Mouse (Mus musculus) liver, embryonic 14.5 days (tissue): Measurements from ENCODE around the gene Sfi1. TPM values are rescaled to one million over a fixed set of nuclear protein-coding genes. Genes with fewer than 3 reads are reported as not detected.
A peak's percentile ranks its signal among the peaks of the same experiment; 100 is the strongest.
"Not testable (repeated sequence)": the region's sequence is repeated elsewhere in the genome, so short reads cannot be mapped to it uniquely, and the experiment has no call there.

Experiments used
- ATAC-seq: fragments of 200-750 bp; cut with Nextera tagmentation; 2 replicates; pipeline ENCODE4 v1.8.0; 2017; ENCODE audit warnings: moderate number of reproducible peaks, mild to moderate bottlenecking, moderate library complexity; ENCODE audit not compliant: insufficient read depth
- DNase-seq, 3 experiments: peaks; one replicate each; pipeline ENCODE4 v3.0.0-alpha.2; 2012 to 2013; ENCODE audit warnings: low read depth in 3 of 3, low spot score in 3 of 3
- H3K27ac ChIP-seq: fragments of 300-500 bp; sonication (generic); 2 replicates; pipeline ENCODE4 v1.5.1; 2014; ENCODE audit warnings: moderate library complexity, mild to moderate bottlenecking, control low read depth, inconsistent platforms
- H3K27me3 ChIP-seq: fragments of 300-500 bp; sonication (generic); 2 replicates; pipeline ENCODE4 v1.6.1; 2014; ENCODE audit warnings: mild to moderate bottlenecking, low read length, moderate library complexity; ENCODE audit not compliant: control insufficient read depth, insufficient read depth
- H3K36me3 ChIP-seq: fragments of 300-500 bp; sonication (generic); replicated peaks from 2 replicates; pipeline ENCODE4 v1.6.1; 2014; ENCODE audit warnings: low read depth; ENCODE audit not compliant: control insufficient read depth, insufficient read depth
- H3K4me1 ChIP-seq, 2 experiments: fragments of 200-500 bp in 1 of 2; fragments of 300-500 bp in 1 of 2; sonication (generic) in 1 of 2; replicated peaks; 2 replicates each; pipeline ENCODE4 v1.6.1; 2012 to 2014; ENCODE audit warnings: antibody characterized with exemption in 1 of 2, inconsistent platforms in 1 of 2, low read length in 1 of 2; ENCODE audit not compliant: control insufficient read depth in 2 of 2, insufficient read depth in 2 of 2
- H3K4me2 ChIP-seq: fragments of 300-500 bp; sonication (generic); 2 replicates; pipeline ENCODE4 v1.6.1; 2014; ENCODE audit warnings: low read depth, mild to moderate bottlenecking, control low read depth, moderate library complexity
- H3K4me3 ChIP-seq, 2 experiments: fragments of 200-500 bp in 1 of 2; fragments of 300-500 bp in 1 of 2; sonication (generic) in 1 of 2; 2 replicates each; pipeline ENCODE4 v1.5.1; 2012 to 2014; ENCODE audit warnings: low read depth in 2 of 2, low read length in 2 of 2, mild to moderate bottlenecking in 2 of 2, control low read depth in 1 of 2, inconsistent platforms in 1 of 2, moderate library complexity in 1 of 2; ENCODE audit not compliant: insufficient read depth in 1 of 2
- H3K9ac ChIP-seq: fragments of 300-500 bp; sonication (generic); replicated peaks from 2 replicates; pipeline ENCODE4 v1.6.1; 2014; ENCODE audit warnings: mild to moderate bottlenecking, control low read depth, moderate library complexity
- H3K9me3 ChIP-seq: fragments of 300-500 bp; sonication (generic); 2 replicates; pipeline ENCODE4 v1.6.1; 2016; ENCODE audit warnings: low read length, mixed read lengths; ENCODE audit not compliant: control insufficient read depth
- WGBS: fragments of 180-500 bp; shearing (Covaris S2); extraction: QIAGEN DNeasy Blood & Tissue Kit; methylation state at CpG from one replicate; pipeline ENCODE4 v1.1.7; 2014; ENCODE audit not compliant: insufficient replicate concordance; 5-methylcytosine and 5-hydroxymethylcytosine counted together
- polyA plus RNA-seq, 2 experiments: library from polyadenylated mRNA; depleted of rRNA in 1 of 2; stranded (reverse) in 1 of 2; unstranded in 1 of 2; fragments of >200 nt; fragmentation: Nextera tagmentation in 1 of 2; extraction: Ambion mirVana in 1 of 2; gene quantifications; 2 replicates each; pipeline versions ENCODE4 v1.2.1 to v1.2.3; 2012 to 2014

Sfi1 gene
- polyA plus RNA-seq, 2 experiments = 1.7 to 5.4 TPM

DNA sequence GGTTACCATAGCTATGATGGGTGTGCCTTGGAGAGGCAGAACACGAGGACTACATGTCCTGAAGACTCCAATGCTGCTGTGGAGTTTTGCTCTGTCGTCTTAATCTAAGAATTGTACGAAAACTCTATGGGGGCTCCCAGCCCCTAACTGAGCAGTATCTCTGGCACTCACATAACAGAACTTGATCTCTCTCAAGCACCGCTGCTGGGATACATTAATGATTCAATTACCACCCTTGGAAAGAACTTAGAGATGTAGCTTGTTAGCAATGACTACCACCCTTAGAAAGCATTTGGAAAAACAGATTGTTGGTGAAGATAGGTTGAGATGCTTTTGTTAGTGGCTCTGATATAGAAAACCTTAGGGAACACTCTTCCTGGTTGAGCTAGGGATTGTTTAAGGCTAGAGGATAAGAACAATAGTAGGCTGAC, 25.7 kb downstream of the Sfi1 start:
- H3K27me3 ChIP-seq, DNase-seq: not testable (repeated sequence)
- WGBS = 46% methylated on average over 4 of the region's 4 CpGs

GRCm38 (mm10) chr11:3167129-3167528, 26.1 kb downstream of the Sfi1 start:
- H3K9ac ChIP-seq, ATAC-seq, H3K4me2 ChIP-seq, H3K27ac ChIP-seq, H3K4me1 ChIP-seq, DNase-seq, H3K27me3 ChIP-seq, H3K9me3 ChIP-seq, H3K4me3 ChIP-seq, H3K36me3 ChIP-seq: not testable (repeated sequence)
- 68% methylated on average over 4 of the region's 4 CpGs for WGBS

More for the DNA sequence above, 25.7 kb downstream of the Sfi1 start:
- ATAC-seq, H3K4me2 ChIP-seq, H3K36me3 ChIP-seq, H3K4me3 ChIP-seq, H3K9ac ChIP-seq, H3K9me3 ChIP-seq, H3K4me1 ChIP-seq, H3K27ac ChIP-seq: not testable (repeated sequence)

DNA sequence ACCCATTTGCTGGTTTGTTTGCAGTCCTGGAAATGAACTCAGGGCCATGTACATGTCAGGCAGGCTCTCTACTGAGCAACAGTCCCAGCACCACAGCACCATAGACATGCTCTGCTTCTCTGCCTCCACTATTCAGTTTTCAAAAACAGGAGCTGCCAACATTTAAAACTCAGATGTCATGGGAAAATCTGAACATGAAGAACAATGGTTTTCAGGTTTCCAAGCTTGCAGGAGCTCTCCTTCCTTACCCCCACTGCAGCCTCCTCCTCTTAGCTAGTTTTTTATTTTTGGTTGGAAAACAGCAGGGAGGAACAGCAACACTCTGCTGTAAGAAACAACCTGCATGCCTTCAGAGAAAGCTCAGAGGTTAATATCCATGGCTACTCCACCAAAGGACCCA, 26.9 kb downstream of the Sfi1 start:
- not testable (repeated sequence) for H3K4me2 ChIP-seq, H3K27ac ChIP-seq, H3K36me3 ChIP-seq, H3K9ac ChIP-seq, ATAC-seq, H3K4me3 ChIP-seq, H3K4me1 ChIP-seq, DNase-seq, H3K27me3 ChIP-seq, H3K9me3 ChIP-seq

DNA sequence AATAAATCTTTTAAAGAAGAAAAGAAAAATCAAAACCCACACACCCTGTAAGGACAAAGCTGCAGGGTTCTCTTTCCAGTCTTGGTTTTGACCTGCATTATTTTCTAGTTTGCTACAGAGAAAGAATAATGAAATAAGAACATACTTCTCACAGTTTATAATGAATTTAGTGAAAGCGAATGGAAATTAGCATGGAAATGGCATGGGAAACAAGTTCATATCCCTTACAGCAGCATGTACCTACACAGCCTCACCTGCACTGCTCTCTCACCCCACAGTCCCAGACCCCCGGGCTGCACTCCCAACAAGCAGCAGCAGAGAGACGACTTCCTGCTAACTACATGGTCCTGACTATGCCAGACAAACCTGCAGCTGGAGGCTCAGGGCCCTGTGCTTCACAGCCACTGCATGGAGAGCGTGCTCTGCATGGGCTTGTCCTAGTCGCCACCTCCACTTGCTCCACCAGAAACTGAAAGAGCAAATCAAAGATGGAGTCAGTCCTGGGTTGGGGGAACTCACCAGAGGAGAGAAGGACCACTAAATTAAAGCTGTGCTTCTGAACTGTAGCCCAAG, 28.0 kb downstream of the Sfi1 start:
- H3K27me3 ChIP-seq = not testable (repeated sequence)

DNA sequence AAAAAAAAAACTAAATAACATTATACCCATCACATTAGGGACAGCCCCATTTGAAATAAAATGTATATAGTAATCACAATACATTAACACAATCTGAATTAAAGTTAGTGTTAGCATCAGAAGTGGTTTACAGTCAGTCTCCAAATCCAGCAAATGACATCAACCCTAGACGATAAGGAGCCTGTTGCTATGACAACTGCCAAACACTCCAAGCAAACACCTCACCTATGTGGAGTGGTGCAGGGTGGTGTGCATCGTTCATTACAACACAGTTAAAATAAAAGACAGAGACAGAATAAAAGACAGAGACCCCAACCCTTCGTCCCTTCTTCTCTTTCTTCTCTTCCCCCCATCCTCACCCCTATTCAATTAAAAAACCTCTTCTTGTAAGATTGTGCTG, 29.6 kb downstream of the Sfi1 start:
- DNase-seq, H3K36me3 ChIP-seq, H3K4me1 ChIP-seq, H3K4me3 ChIP-seq, H3K9ac ChIP-seq, H3K27ac ChIP-seq, H3K4me2 ChIP-seq, H3K27me3 ChIP-seq, ATAC-seq, H3K9me3 ChIP-seq: not testable (repeated sequence)
- WGBS = 55% methylated on average over 3 of the region's 3 CpGs

More for the DNA sequence above, 28.0 kb downstream of the Sfi1 start:
- H3K4me2 ChIP-seq, DNase-seq, H3K9ac ChIP-seq, H3K9me3 ChIP-seq, H3K4me3 ChIP-seq, H3K36me3 ChIP-seq, H3K4me1 ChIP-seq, H3K27ac ChIP-seq: not testable (repeated sequence)
- ATAC-seq = 0 out of 2 replicates have a peak, but pooled peaks have one; percentile 4
- WGBS = 67% methylated on average over 3 of the region's 5 CpGs

GRCm38 (mm10) chr11:3163122-3163521, 30.1 kb downstream of the Sfi1 start:
- H3K9ac ChIP-seq, DNase-seq, H3K27ac ChIP-seq, H3K27me3 ChIP-seq, H3K36me3 ChIP-seq, ATAC-seq, H3K4me2 ChIP-seq, H3K4me3 ChIP-seq, H3K9me3 ChIP-seq, H3K4me1 ChIP-seq: not testable (repeated sequence)
- 68% methylated on average over 2 of the region's 2 CpGs for WGBS

DNA sequence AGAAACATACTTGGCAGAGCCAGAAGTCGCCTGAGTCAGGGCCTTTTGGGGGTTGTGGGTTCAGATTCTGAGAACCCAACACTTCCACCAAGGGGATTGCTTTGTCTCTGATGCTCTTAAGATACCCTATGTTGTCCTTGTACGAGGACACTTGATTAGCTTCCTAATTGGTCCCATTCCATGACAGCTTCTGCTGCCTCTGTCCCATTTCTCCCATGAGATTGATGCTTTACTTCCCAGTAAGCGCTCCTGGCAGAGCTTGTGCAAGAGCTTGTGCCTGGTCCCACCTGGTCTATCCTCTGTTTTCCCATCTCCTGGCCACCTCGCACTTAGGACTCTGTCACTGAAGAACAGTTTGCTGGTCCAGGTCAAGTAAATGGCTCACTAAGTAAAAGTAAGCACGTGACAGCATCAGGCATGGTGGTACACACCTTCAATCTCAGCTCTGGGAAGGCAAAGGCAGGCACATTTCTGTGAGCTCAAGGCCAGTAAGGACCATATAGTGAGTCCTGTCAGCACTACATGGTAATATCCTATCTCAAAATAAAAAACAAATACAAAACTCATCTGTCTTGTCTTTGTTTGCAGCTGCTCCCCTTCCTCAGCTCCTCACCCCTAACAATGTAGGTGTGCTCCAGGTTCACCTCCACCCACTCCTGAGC, 30.9 kb downstream of the Sfi1 start:
- 44% methylated on average over 5 of the region's 5 CpGs for WGBS
- not testable (repeated sequence) for H3K27me3 ChIP-seq, H3K9ac ChIP-seq, H3K36me3 ChIP-seq, H3K4me3 ChIP-seq, H3K4me2 ChIP-seq, H3K4me1 ChIP-seq, H3K27ac ChIP-seq, DNase-seq, H3K9me3 ChIP-seq
- peak; percentile 17 for ATAC-seq

- H3K9ac ChIP-seq, H3K4me3 ChIP-seq, DNase-seq, H3K27ac ChIP-seq, H3K9me3 ChIP-seq, H3K4me1 ChIP-seq, H3K36me3 ChIP-seq, H3K4me2 ChIP-seq, H3K27me3 ChIP-seq, ATAC-seq: not testable (repeated sequence)
- WGBS = 31% methylated on average over 1 of the region's 2 CpGs
These were observed 31.9 kb downstream of the Sfi1 start for GRCm38 (mm10) chr11:3161370-3161769.
